Comparison of ENCODE assay signal across 8 mouse cellular contexts in the genomic region with DNA sequence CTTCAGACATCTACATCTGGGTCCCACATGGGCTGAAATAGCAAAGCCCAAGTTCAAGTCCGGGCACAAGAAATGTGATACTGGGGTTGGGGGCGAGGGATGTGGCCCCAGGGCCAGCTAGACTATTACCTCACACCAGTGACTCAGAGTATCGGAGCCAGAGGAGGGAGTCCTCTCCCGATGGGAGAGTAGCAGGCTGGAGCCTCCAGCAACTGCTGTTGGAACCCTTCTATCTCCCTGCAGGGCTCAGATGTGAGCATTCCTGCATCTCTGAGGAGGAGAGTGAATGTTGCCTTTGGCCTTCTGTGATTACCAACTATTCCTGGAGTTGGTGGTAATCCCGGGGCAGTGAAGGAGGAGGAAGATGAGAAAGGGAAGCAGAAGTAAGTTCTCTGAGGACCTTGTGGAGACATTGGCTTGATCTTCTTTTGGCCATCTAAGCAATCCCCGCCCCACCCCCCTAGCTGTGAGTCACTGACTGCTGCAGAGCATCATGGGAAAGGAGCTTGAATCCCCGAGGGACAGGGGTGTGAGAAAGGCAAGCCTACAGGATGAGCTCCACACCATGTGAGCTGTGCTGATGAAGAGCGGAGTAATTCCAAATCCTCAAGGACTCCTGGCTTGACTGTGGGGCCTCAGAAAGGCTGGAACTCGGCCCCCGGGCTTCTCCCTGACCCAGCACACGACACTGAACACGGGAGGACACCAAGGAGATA.
A peak's percentile ranks its signal among the peaks of the same experiment; 100 is the strongest.
DNase-seq lines count a peak whose midpoint lies in the region; ATAC-seq lines count a peak whose summit lies in the region.
"Had no signal": no experiment of that assay in that cellular context is flagged by ENCODE, and none has a peak within 500 bp of the region (broad histone marks: within the 10 kb centered on the region; RNA-seq: fewer than 3 reads in every experiment).

No protein-coding gene starts in this region.

- 86% methylated on average over 12 of the region's 12 CpGs for WGBS in forebrain, embryonic 15.5 days

- no peak overlapping the region for H3K4me2 ChIP-seq in forebrain, embryonic 15.5 days (replicated peaks)
- H3K4me2 ChIP-seq: limb, embryonic 13.5 days had no signal

- no peak overlapping the region for H3K4me3 ChIP-seq in forebrain, embryonic 15.5 days
- H3K4me3 ChIP-seq: limb, embryonic 13.5 days had no signal

- H3K9ac ChIP-seq in forebrain, embryonic 15.5 days (replicated peaks): no peak overlapping the region
- H3K9ac ChIP-seq: limb, embryonic 13.5 days had no signal

- ATAC-seq in forebrain, embryonic 15.5 days (replicated peaks): no peak

- H3K27me3 ChIP-seq in forebrain, embryonic 15.5 days: no peaks in the 10 kb centered on the region
- H3K27me3 ChIP-seq: limb, embryonic 13.5 days had no signal

- no peak overlapping the region for H3K27ac ChIP-seq in forebrain, embryonic 15.5 days (replicated peaks)
- H3K27ac ChIP-seq: limb, embryonic 13.5 days had no signal

- H3K4me1 ChIP-seq in forebrain, embryonic 15.5 days: no peaks in the 10 kb centered on the region

- no peaks in the 10 kb centered on the region for H3K9me3 ChIP-seq in forebrain, embryonic 15.5 days
- H3K9me3 ChIP-seq: limb, embryonic 13.5 days had no signal

- no peaks in the 10 kb centered on the region for H3K36me3 ChIP-seq in forebrain, embryonic 15.5 days
- H3K36me3 ChIP-seq: limb, embryonic 13.5 days had no signal

- intact Hi-C loops in heart, postnatal 36 days (cut with DNase I): no loop called here

- peak; percentile 57 to 67 for DNase-seq in B cell, adult 2 months
- DNase-seq in Muller cell, postnatal 12 days (ENCODE audit: inconsistent ontology term): peak; percentile 39
- peak; percentile 16 for DNase-seq in forelimb bud, embryonic 11.5 days (ENCODE audit: low read depth, low spot score)
- DNase-seq in heart, postnatal 36 days: peak; percentile 83 to 87
- DNase-seq in lung, postnatal 10 days: peak; percentile 83
- peak; percentile 71 to 79 for DNase-seq in urinary bladder, postnatal 4 days (ENCODE audit: low spot score in 2 of 2)

Comparison
In these comparisons a context has a peak if more than half of its experiments do, and no peak if none do; other contexts are left out.
1. DNase-seq: peak in every context shown above with its lines; median percentile 85 in heart, postnatal 36 days; 83 in lung, postnatal 10 days; 75 in urinary bladder, postnatal 4 days; 62 in B cell, adult 2 months; 39 in Muller cell, postnatal 12 days; 16 in forelimb bud, embryonic 11.5 days.